In the genomic region with DNA sequence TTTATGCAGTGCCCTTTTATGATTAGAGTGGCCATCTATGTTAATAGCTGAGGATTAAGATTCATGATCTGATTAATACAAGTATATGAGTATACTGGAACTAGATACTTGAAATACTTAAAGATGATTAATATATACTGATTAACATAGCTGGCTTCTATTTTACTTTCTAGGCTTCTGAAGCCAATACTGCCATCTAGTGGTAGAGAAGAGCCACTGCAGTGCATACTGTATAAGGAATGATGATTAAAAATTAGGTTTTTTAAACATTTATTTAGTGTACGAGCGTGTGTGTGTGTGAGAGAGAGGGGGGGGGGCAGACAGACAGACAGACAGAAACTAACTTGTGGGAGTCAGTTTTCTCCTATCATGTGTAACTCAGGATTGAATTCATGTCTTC, we compare ENCODE assay signal across 12 mouse cellular contexts. TPM values are rescaled to one million over a fixed set of nuclear protein-coding genes. Genes with fewer than 3 reads are reported as not detected.
DNase-seq lines count a peak whose midpoint lies in the region; ATAC-seq and TF ChIP-seq lines count a peak whose summit lies in the region.
"Had no signal": no experiment of that assay in that cellular context is flagged by ENCODE, and none has a peak within 500 bp of the region (broad histone marks: within the 10 kb centered on the region; RNA-seq: fewer than 3 reads in every experiment).

No protein-coding gene starts in this region.

- H3K4me1 ChIP-seq in kidney, postnatal 0 days (replicated peaks; ENCODE audit: insufficient read depth, low read length) = no peaks in the 10 kb centered on the region
- H3K4me1 ChIP-seq in G1E (ENCODE audit: insufficient read depth, low read depth, low read length) = no peaks in the 10 kb centered on the region
- H3K4me1 ChIP-seq: lung, embryonic 15.5 days had no signal

- H3K9me3 ChIP-seq in kidney, postnatal 0 days (replicated peaks; ENCODE audit: low read length) = no peaks in the 10 kb centered on the region
- no peaks in the 10 kb centered on the region for H3K9me3 ChIP-seq in G1E (replicated peaks)
- H3K9me3 ChIP-seq: lung, embryonic 15.5 days had no signal

- DNase-seq in cerebellum, adult 9-10 months = peak; percentile 15
- no peak for DNase-seq in cerebellum, postnatal 4 days (ENCODE audit: low spot score in 2 of 2)
- peak; percentile 73 for DNase-seq in kidney, postnatal 0 days (ENCODE audit: low spot score)
- DNase-seq in kidney, adult 18-20 months = no peak
- no peak for DNase-seq in G1E (ENCODE audit: low spot score)
- peak; percentile 44 for DNase-seq in induced T-regulatory cell, adult 2 months (ENCODE audit: low read depth)
- DNase-seq in right cerebral cortex, adult 2 months (ENCODE audit: low spot score in 2 of 2) = no peak
- no peak for DNase-seq in layer of hippocampus, adult 11-12 months (ENCODE audit: low spot score)
- DNase-seq: gastrocnemius, postnatal 14 days; heart, postnatal 10 days; kidney, postnatal 10 days had no signal

- no peak overlapping the region for H3K4me2 ChIP-seq in kidney, postnatal 0 days (ENCODE audit: low read length)
- H3K4me2 ChIP-seq: lung, embryonic 15.5 days had no signal

- no peak for ATAC-seq in kidney, postnatal 0 days (replicated peaks; ENCODE audit: low FRiP score, low read depth)
- no peak for ATAC-seq in G1E (ENCODE audit: extremely low read depth, insufficient number of reproducible peaks, low FRiP score, poor library complexity, severe bottlenecking)

- H3K9ac ChIP-seq in kidney, postnatal 0 days (ENCODE audit: low read depth, low read length) = no peak overlapping the region
- H3K9ac ChIP-seq: lung, embryonic 15.5 days had no signal

- H3K27me3 ChIP-seq in kidney, postnatal 0 days (ENCODE audit: insufficient read depth, low read length) = no peaks in the 10 kb centered on the region
- H3K27me3 ChIP-seq in G1E (ENCODE audit: insufficient read depth, low read length) = no peaks in the 10 kb centered on the region
- H3K27me3 ChIP-seq: lung, embryonic 15.5 days had no signal

- WGBS in kidney, postnatal 0 days = 38% methylated on average over 2 of the region's 2 CpGs

- peak; percentile 83 for TF ChIP-seq CTCF in kidney, postnatal 0 days (IDR thresholded peaks at IDR 0.05; ENCODE audit: low read depth)
- 0 out of 2 replicates have a peak, but pooled peaks have one; percentile 19 for TF ChIP-seq CTCF in G1E (IDR thresholded peaks at IDR 0.05; ENCODE audit: low read depth, low read length)

- no peak overlapping the region for H3K4me3 ChIP-seq in kidney, postnatal 0 days (replicated peaks; ENCODE audit: low read depth, low read length)
- no peak overlapping the region for H3K4me3 ChIP-seq in G1E (ENCODE audit: low read depth, low read length)
- H3K4me3 ChIP-seq: lung, embryonic 15.5 days had no signal

- no peaks in the 10 kb centered on the region for H3K36me3 ChIP-seq in kidney, postnatal 0 days (ENCODE audit: insufficient read depth, low read length)
- H3K36me3 ChIP-seq in G1E (replicated peaks) = peaks cover 36% of the 10 kb centered on the region
- H3K36me3 ChIP-seq: lung, embryonic 15.5 days had no signal

- no peak overlapping the region for H3K27ac ChIP-seq in kidney, postnatal 0 days
- H3K27ac ChIP-seq: lung, embryonic 15.5 days had no signal

RNA-seq across cellular contexts. Expression of a gene that starts 22.4 kb away (rescaled TPM):
- 23.4 and 25.0 TPM in 2 replicates for polyA plus RNA-seq in kidney, postnatal 0 days (2015; fragmentation: Nextera tagmentation; extraction: Ambion mirVana)
- 53.1 and 64.0 TPM in 2 replicates for total RNA-seq in G1E (2014; fragmentation: Nextera tagmentation)
- 39.1 and 45.9 TPM in 2 replicates for total RNA-seq in G1E (2017)
- 5.2 and 6.6 TPM in 2 replicates for polyA plus RNA-seq in G1E (2012)

RNA-seq across cellular contexts. Expression of a gene that starts 53.4 kb away (rescaled TPM):
- 196 and 204 TPM in 2 replicates for polyA plus RNA-seq in kidney, postnatal 0 days (2015; fragmentation: Nextera tagmentation; extraction: Ambion mirVana)
- total RNA-seq in G1E (2014; fragmentation: Nextera tagmentation) (184 and 206 TPM in 2 replicates), G1E (2017) (412 and 435 TPM in 2 replicates)
- 7.2 and 13.1 TPM in 2 replicates for polyA plus RNA-seq in G1E (2012)

Comparison
In these comparisons a context has a peak if more than half of its experiments do, and no peak if none do; other contexts are left out.
1. DNase-seq: peak in cerebellum, adult 9-10 months (single experiment), kidney, postnatal 0 days (single experiment) and induced T-regulatory cell, adult 2 months (single experiment); none in cerebellum, postnatal 4 days (0 of 2), kidney, adult 18-20 months (single experiment), G1E (single experiment), right cerebral cortex, adult 2 months (0 of 2) and layer of hippocampus, adult 11-12 months (single experiment).
2. RNA of a gene that starts 53.4 kb away (polyA plus RNA-seq): 196 to 204 TPM in kidney, postnatal 0 days; 7.2 to 13.1 TPM in G1E; every median in the first group is over 10 times any median in the second.